Mouse (Mus musculus) small intestine, adult 2 months (tissue): Measurements from ENCODE around the gene Ilk.

Experiments
- CTCF ChIP-seq: fragments of 200-500 bp; IDR thresholded peaks from 2 replicates; pipeline ENCODE4 v1.5.1; 2012; ENCODE audit warnings: low read depth, mild to moderate bottlenecking, control low read depth, inconsistent platforms, low read length, moderate library complexity, mixed read lengths; ENCODE audit not compliant: insufficient replicate concordance, insufficient read length; ENCODE audit errors: extremely low read depth
- POLR2A ChIP-seq: fragments of 200-500 bp; IDR thresholded peaks from 2 replicates; pipeline ENCODE4 v1.6.1; 2012; ENCODE audit warnings: low read depth, mild to moderate bottlenecking, control low read depth, inconsistent platforms, low read length, moderate library complexity

DNA sequence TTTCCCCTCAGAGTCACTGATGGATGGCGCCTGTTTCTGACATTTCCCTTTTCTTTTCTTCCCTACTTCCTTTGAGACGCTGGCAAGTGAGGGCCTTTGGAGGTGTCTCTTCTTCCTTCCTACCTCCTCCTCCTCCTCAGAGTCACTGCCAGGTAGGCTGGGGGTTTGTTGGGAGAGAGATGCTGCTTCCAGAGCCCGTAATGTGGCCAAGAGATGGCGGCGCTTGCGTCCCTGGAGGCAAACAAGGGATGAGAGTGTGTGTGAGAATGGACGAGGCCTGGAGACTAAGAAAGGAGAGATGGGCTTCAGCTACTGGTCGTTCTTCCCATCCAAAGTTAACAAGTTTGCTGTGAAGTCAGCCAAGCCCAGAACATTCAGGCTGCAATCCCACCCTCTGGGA, 1.6 kb upstream of the Ilk start:
- no peak for TF ChIP-seq POLR2A
- no peak for TF ChIP-seq CTCF
